Mouse (Mus musculus) liver, embryonic 14.5 days (tissue): Measurements from ENCODE around the gene B4galnt1.

Experiments
- CTCF ChIP-seq: IDR thresholded peaks from 2 replicates; pipeline ENCODE4 v1.5.1; 2016; ENCODE audit warnings: antibody characterized with exemption, low read depth, control low read depth
- EP300 ChIP-seq: IDR thresholded peaks from 2 replicates; pipeline ENCODE4 v1.6.1; 2016; ENCODE audit warnings: antibody characterized with exemption, low read depth

DNA sequence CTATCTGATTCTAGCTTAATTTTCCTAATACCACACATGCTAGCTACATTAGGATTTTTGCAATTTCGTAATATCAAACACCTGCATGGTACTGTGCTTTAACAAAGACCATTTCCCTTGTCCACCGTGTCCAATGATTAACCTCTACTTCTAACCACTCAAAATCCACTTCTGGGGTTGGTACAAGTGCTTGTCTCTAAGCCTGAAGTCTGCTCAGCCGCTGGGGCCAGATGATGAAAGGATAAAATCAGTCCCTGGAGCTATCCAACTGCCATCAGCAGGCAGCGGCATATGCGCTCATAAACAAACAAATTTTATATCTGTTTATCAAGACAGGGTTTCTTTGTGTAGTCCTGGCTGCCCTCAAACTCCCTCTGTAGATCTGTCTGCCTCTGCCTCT, 39.6 kb downstream of the B4galnt1 start:
- no peak for TF ChIP-seq CTCF
- TF ChIP-seq EP300, result peak; percentile 15; the same call in 1 of the 2 replicates
